Mouse (Mus musculus): Measurements from ENCODE around the gene Pla1a. TPM values are rescaled to one million over a fixed set of nuclear protein-coding genes. Genes with fewer than 3 reads are reported as not detected.

Gene Pla1a
- polyA plus RNA-seq, 1 experiment, result 13.9 TPM

DNA sequence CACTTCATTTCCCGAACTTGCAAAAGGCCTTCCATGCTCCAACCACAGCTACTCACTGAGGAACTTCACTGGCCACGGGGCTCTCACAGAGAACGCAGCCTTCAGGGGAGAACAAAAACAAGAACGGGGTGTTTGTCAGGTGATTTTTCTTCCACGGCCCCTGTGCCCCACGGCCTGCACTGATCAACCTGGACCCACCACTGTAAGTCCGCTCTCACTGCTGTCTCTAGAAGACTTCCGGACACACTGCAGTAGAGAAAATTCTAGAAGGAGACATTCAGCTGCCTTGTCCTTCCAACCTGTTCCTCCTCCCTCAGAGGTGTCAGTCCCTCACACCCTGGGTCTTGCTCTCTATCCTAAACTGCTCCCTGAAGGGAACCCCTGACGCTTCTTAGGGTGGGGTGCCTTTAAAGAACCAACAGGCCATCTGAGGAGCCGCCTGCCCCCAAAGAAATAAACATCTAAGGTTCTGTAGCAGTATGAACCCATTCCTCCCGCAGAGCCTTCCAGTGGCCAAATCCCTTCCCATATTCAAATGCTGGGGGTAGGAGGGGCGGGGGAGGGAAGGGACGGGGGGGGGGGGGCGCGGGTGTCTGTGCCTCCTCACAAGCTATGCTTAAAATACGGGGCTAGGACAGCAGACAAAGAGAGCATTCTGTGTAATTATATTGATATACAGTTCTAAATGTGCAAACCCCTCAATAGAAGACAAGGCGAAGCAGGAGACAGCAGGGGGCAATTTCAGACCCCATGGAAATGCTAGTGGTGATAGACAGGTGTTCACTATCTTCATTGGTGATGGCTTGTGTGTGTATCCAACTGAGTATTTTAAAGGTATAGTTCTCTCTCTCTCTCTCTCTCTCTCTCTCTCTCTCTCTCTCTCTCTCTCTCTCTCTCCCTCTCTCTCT, 22.8 kb upstream of the Pla1a start, which contains the start of gene Cd80:
Gene Cd80, plus strand, starts transcription at position 51 of the 908 bp plus-strand sequence.
- Histone ChIP-seq H3K27me3 (ENCODE audit: control insufficient read depth, insufficient read depth, insufficient read length) (no peaks in the 10 kb centered on the region), H3K36me3 (ENCODE audit: control insufficient read depth, insufficient read depth) (no peaks in the 10 kb centered on the region), H3K4me2 (ENCODE audit: low read depth) (no peak within 1 kb of the TSS), H3K79me2 (ENCODE audit: control insufficient read depth, insufficient read depth) (peaks cover 37% of the 10 kb centered on the region), H3ac (ENCODE audit: control insufficient read depth, insufficient read length) (no peak within 1 kb of the TSS), H3K4me3 (no peak within 1 kb of the TSS)
- no peak for TF ChIP-seq TCF12 (IDR thresholded peaks at IDR 0.05; ENCODE audit: insufficient read depth, poor library complexity, severe bottlenecking)
- TF ChIP-seq E2F4 (IDR thresholded peaks at IDR 0.05; ENCODE audit: insufficient read depth), result no peak
- no peak for TF ChIP-seq SRF (IDR thresholded peaks at IDR 0.05; ENCODE audit: control insufficient read depth, insufficient read length, low read depth)
- no peak for TF ChIP-seq MYOD1 (IDR thresholded peaks at IDR 0.05; ENCODE audit: control insufficient read depth in 1 of 3, insufficient read length in 2 of 3, low read depth in 2 of 3)
- no peak for TF ChIP-seq CEBPB (IDR thresholded peaks at IDR 0.05; ENCODE audit: insufficient read depth, poor library complexity, severe bottlenecking)
- TF ChIP-seq USF1 (IDR thresholded peaks at IDR 0.05; ENCODE audit: low read depth), result no peak
- TF ChIP-seq MYOG (IDR thresholded peaks at IDR 0.05; ENCODE audit: control insufficient read depth in 1 of 3, insufficient read depth in 1 of 3, insufficient read length in 2 of 3, low read depth in 2 of 3), result no peak
- TF ChIP-seq TCF3 (IDR thresholded peaks at IDR 0.05; ENCODE audit: insufficient read length, low read depth), result no peak
- TF ChIP-seq REST (IDR thresholded peaks at IDR 0.05; ENCODE audit: insufficient read depth, insufficient read length), result no peak
- TF ChIP-seq POLR2AphosphoS2 (IDR thresholded peaks at IDR 0.05; ENCODE audit: insufficient read length, low read depth), result no peak
- no peak for TF ChIP-seq MAX (IDR thresholded peaks at IDR 0.05; ENCODE audit: low read depth)
- TF ChIP-seq POLR2A (IDR thresholded peaks at IDR 0.05; ENCODE audit: insufficient read length, low read depth), result no peak

DNA sequence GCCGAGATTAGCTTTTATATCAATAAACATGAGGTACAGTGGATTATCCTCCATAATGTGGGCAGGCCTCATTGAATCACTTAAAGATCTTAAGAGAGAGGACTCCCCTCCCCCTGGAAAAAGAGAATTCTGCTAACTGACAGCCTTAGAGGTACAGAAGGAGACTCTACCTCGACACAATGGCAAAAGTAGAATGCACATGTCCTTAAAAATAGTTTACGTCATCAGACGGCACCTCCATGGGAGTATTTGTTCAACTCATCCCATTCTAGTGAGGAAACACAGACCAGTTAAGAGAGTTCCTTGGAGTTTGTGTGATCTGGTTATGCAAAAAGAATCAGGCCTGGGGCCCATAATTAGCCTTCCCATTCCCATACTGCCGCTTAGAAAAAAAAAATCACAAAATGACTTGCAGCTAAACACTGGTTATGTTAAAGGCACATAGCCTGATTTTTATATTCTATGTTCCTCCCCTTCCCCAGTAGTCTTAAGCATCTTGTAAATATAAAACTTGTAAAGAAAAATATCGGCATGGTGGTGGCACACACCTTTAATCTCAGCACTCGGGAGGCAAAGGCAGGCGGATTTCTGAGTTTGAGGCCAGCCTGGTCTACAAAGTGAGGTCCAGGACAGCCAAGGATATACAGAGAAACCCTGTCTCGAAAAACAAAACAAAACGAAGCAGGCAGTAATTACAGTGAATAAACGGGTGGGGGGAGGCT, 21.7 kb upstream of the Pla1a start:
- no peak for TF ChIP-seq TCF3 (IDR thresholded peaks at IDR 0.05; ENCODE audit: insufficient read length, low read depth)
- no peak for TF ChIP-seq POLR2A (IDR thresholded peaks at IDR 0.05; ENCODE audit: insufficient read length, low read depth)
- no peak for TF ChIP-seq MYOG (IDR thresholded peaks at IDR 0.05; ENCODE audit: control insufficient read depth in 1 of 3, insufficient read depth in 1 of 3, insufficient read length in 2 of 3, low read depth in 2 of 3)
- TF ChIP-seq REST (IDR thresholded peaks at IDR 0.05; ENCODE audit: insufficient read depth, insufficient read length), result no peak
- TF ChIP-seq SRF (IDR thresholded peaks at IDR 0.05; ENCODE audit: control insufficient read depth, insufficient read length, low read depth), result no peak
- TF ChIP-seq CEBPB (IDR thresholded peaks at IDR 0.05; ENCODE audit: insufficient read depth, poor library complexity, severe bottlenecking), result no peak
- no peak for TF ChIP-seq E2F4 (IDR thresholded peaks at IDR 0.05; ENCODE audit: insufficient read depth)
- TF ChIP-seq POLR2AphosphoS2 (IDR thresholded peaks at IDR 0.05; ENCODE audit: insufficient read length, low read depth), result no peak
- TF ChIP-seq TCF12 (IDR thresholded peaks at IDR 0.05; ENCODE audit: insufficient read depth, poor library complexity, severe bottlenecking), result no peak
- no peak for TF ChIP-seq MAX (IDR thresholded peaks at IDR 0.05; ENCODE audit: low read depth)
- TF ChIP-seq MYOD1 (IDR thresholded peaks at IDR 0.05; ENCODE audit: control insufficient read depth in 1 of 3, insufficient read length in 2 of 3, low read depth in 2 of 3), result no peak
- TF ChIP-seq USF1 (IDR thresholded peaks at IDR 0.05; ENCODE audit: low read depth), result no peak
- H3K27me3 ChIP-seq (ENCODE audit: control insufficient read depth, insufficient read depth, insufficient read length), result no peaks in the 10 kb centered on the region

DNA sequence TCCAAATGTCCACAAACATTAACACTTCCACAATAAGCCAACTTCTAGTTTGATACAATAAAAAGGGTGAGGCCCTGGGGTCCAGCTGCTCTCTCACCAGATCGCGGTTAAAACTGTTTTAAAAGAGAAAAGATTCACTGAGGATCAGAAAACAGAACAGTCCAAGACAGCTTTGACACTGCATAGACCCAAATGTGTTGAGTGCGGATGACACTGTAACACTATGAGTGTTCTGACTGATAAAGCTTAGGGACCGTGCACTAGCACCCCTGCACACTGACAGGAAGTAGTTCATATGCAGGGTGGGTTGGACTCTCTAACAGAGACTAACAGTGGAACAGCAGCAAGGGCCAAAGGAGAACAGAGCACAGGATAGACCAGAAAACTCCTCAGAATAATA, 21.0 kb upstream of the Pla1a start:
- TF ChIP-seq CEBPB (IDR thresholded peaks at IDR 0.05; ENCODE audit: insufficient read depth, poor library complexity, severe bottlenecking), result no peak
- TF ChIP-seq E2F4 (IDR thresholded peaks at IDR 0.05; ENCODE audit: insufficient read depth), result no peak
- TF ChIP-seq POLR2A (IDR thresholded peaks at IDR 0.05; ENCODE audit: insufficient read length, low read depth), result no peak
- no peak for TF ChIP-seq MYOD1 (IDR thresholded peaks at IDR 0.05; ENCODE audit: control insufficient read depth in 1 of 3, insufficient read length in 2 of 3, low read depth in 2 of 3)
- TF ChIP-seq REST (IDR thresholded peaks at IDR 0.05; ENCODE audit: insufficient read depth, insufficient read length), result no peak
- no peak for TF ChIP-seq SRF (IDR thresholded peaks at IDR 0.05; ENCODE audit: control insufficient read depth, insufficient read length, low read depth)
- no peak for TF ChIP-seq POLR2AphosphoS2 (IDR thresholded peaks at IDR 0.05; ENCODE audit: insufficient read length, low read depth)
- no peak for TF ChIP-seq MAX (IDR thresholded peaks at IDR 0.05; ENCODE audit: low read depth)
- no peak for TF ChIP-seq TCF3 (IDR thresholded peaks at IDR 0.05; ENCODE audit: insufficient read length, low read depth)
- no peak for TF ChIP-seq MYOG (IDR thresholded peaks at IDR 0.05; ENCODE audit: control insufficient read depth in 1 of 3, insufficient read depth in 1 of 3, insufficient read length in 2 of 3, low read depth in 2 of 3)
- no peak for TF ChIP-seq TCF12 (IDR thresholded peaks at IDR 0.05; ENCODE audit: insufficient read depth, poor library complexity, severe bottlenecking)
- no peak for TF ChIP-seq USF1 (IDR thresholded peaks at IDR 0.05; ENCODE audit: low read depth)
- Histone ChIP-seq H3K36me3 (ENCODE audit: control insufficient read depth, insufficient read depth) (peaks cover 16% of the 10 kb centered on the region), H3ac (ENCODE audit: control insufficient read depth, insufficient read length) (no peak overlapping the region), H3K27me3 (ENCODE audit: control insufficient read depth, insufficient read depth, insufficient read length) (no peaks in the 10 kb centered on the region), H3K4me3 (no peak overlapping the region), H3K79me2 (ENCODE audit: control insufficient read depth, insufficient read depth) (peaks cover 21% of the 10 kb centered on the region), H3K4me2 (ENCODE audit: low read depth) (no peak overlapping the region)

More for the DNA sequence above, 21.7 kb upstream of the Pla1a start:
- no peak overlapping the region for H3K4me3 ChIP-seq
- no peak overlapping the region for H3ac ChIP-seq (ENCODE audit: control insufficient read depth, insufficient read length)
- peaks cover 29% of the 10 kb centered on the region for H3K79me2 ChIP-seq (ENCODE audit: control insufficient read depth, insufficient read depth)
- no peak overlapping the region for H3K4me2 ChIP-seq (ENCODE audit: low read depth)
- H3K36me3 ChIP-seq (ENCODE audit: control insufficient read depth, insufficient read depth), result peaks cover 10% of the 10 kb centered on the region

DNA sequence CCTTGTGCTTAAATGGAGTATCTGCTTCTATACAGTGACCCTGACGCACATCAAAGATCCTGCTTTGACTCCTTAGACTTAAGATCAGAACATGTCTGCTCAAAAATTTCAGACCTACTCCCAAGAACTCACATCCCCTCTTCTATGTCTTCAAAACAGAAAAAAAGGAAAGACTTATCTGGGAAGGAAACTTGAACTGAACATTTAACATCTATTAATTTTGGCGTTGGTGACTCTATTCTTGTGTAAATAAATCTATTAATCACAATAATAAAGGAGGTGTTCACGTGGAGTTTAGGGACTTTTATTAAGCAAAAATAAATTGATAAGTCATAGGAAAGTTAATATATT, 20.2 kb upstream of the Pla1a start:
- H3K4me2 ChIP-seq (ENCODE audit: low read depth), result peak overlapping the region; percentile 87
- H3K4me3 ChIP-seq, result peak overlapping the region; percentile 82
- no peaks in the 10 kb centered on the region for H3K27me3 ChIP-seq (ENCODE audit: control insufficient read depth, insufficient read depth, insufficient read length)
- H3K79me2 ChIP-seq (ENCODE audit: control insufficient read depth, insufficient read depth), result peaks cover 19% of the 10 kb centered on the region
- no peak for TF ChIP-seq USF1 (IDR thresholded peaks at IDR 0.05; ENCODE audit: low read depth)
- H3K36me3 ChIP-seq (ENCODE audit: control insufficient read depth, insufficient read depth), result peaks cover 23% of the 10 kb centered on the region
- peak overlapping the region; percentile 59 for H3ac ChIP-seq (ENCODE audit: control insufficient read depth, insufficient read length)

Data from myocyte (in vitro differentiated cells).